Mouse (Mus musculus) heart, postnatal 10 days (tissue): ENCODE measurements around the gene Rbm20. TPM values are rescaled to one million over a fixed set of nuclear protein-coding genes. Genes with fewer than 3 reads are reported as not detected.

ENCODE experiments used
- DNase-seq, 2 experiments: peaks; one replicate each; pipeline ENCODE4 v3.0.0; 2021
- intact Hi-C: fragments of 180-260 bp; cut with DNase I; formaldehyde crosslinking; loops from one replicate; pipeline ENCODE4 v1.15.1; 2025
- total RNA-seq, 2 experiments: library from RNA; stranded (reverse); gene quantifications; 2 replicates each; pipeline ENCODE4 v1.2.3; 2021

The Rbm20 gene
- total RNA-seq, 2 experiments from 2014 or later, result 257 to 294 TPM

DNA sequence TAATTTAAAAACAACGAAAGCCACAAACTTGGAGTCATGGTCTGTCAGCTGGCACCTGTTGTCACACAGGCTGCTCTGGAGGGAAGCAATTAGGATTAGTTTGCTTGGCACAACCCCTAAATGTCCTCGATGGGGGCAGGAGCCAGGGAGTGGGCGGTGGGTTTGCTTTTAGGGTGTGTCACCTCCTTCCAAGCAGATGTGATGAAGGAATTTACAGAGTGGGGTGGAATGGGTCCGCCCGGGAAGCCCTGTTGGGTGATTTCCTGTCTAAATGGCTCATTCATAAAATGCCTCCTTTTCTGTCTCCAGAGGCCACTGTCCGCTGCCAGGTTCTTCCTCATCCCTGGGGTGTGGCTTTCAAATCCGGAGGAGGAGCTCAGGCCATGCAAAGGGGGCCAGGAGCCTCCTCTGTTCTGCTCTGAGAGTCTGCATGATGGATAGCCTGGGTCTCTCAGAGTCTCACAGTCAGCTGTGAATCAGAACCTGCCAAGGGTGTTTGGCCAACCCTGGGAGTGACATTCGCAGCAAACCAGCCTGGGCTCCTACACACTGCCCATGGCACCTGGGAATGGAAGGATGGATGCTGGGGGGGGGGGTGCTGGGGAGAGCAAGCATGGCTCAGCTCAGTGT lies 34.3 kb downstream of the Rbm20 start:
- intact Hi-C loops, result loop anchor here (5.0 kb wide), 1 partner anchor 34 kb away; the partner anchor contains the start of gene Rbm20
- peak in 1 of 2 experiments; percentile 56 for DNase-seq

- DNase-seq, result peak; percentile 51 to 68
- intact Hi-C loops, result loop anchor here (5.0 kb wide), 1 partner anchor 35 kb away; the partner anchor contains the start of gene Rbm20
Observed at GRCm38 (mm10) chr19:53712297-53713025, 35.4 kb downstream of the Rbm20 start.

DNA sequence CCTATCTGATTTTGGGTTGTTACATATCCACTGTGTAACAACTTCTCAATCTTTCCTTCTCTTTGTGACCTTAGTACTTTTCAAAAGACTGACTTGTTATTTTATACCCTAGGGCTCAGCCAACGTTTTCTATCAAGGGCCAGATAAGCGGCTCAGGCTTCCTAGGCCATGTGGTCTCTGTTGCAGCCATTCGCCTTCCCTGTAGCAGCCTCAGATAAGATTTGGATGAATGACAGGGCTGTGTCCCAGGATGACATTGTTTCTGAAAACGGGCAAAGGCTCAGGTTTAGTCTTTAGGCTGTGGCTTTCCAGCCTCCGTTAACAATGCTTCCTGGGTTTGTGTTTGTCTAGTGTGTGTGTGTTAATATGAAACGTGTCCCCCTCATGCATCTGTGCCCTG lies 36.3 kb downstream of the Rbm20 start:
- intact Hi-C loops, result loop anchor here (5.0 kb wide), 1 partner anchor 36 kb away; the partner anchor contains the start of gene Rbm20
- peak; percentile 75 to 83 for DNase-seq

GRCm38 (mm10) chr19:53716469-53716868 lies 39.4 kb downstream of the Rbm20 start:
- peak; percentile 58 to 80 for DNase-seq
- intact Hi-C loops, result no loop called here

DNA sequence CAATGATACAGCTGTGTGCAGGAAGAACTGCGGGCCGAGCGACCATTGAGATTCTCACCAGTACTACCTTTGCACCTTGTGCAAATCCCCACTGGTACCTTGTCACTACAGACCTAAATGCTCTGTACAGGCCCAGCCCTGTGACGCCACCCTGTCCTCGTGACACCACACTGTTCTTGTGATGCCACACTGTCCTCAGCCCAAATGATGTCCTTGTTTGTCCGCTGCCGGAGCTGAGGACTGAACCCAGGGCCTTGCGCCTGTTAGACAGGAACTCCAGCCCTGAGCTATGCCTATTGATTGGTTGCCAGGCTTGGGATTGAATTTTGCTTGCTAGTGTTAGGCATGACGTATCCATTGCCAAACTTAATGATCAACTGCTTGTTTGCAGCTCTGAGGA lies 40.3 kb downstream of the Rbm20 start:
- intact Hi-C loops, result no loop called here

GRCm38 (mm10) chr19:53722186-53722585 lies 45.1 kb downstream of the Rbm20 start:
- DNase-seq, result no peak
- intact Hi-C loops, result no loop called here

More for the DNA sequence above, 40.3 kb downstream of the Rbm20 start:
- no peak for DNase-seq

DNA sequence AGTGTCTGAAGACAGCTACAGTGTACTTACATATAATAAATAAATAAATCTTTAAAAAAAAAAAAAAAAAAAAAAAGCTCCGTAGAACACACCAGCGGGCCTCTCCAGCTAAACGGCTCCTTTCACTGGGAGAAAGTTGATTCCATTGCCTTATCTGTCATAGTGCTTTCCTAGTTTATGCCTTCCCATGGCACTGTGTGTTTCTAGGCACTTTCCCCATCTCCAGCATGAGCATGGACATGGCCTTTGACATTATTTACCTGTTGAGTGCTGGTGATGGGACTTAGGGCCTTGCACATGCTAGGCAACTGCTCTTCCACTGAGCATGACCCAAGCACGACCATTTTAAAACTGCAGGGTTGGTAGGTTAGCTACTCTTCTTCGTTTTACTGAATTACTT lies 46.9 kb downstream of the Rbm20 start:
- intact Hi-C loops, result no loop called here
- DNase-seq, result no peak

- intact Hi-C loops, result no loop called here
- DNase-seq, result peak in 1 of 2 experiments; percentile 68
Observed at GRCm38 (mm10) chr19:53726340-53726739, 49.2 kb downstream of the Rbm20 start.

- intact Hi-C loops, result no loop called here
- no peak for DNase-seq
Observed at GRCm38 (mm10) chr19:53726755-53727154, 49.6 kb downstream of the Rbm20 start.

GRCm38 (mm10) chr19:53727277-53727676 lies 50.2 kb downstream of the Rbm20 start:
- intact Hi-C loops, result no loop called here
- no peak for DNase-seq

DNA sequence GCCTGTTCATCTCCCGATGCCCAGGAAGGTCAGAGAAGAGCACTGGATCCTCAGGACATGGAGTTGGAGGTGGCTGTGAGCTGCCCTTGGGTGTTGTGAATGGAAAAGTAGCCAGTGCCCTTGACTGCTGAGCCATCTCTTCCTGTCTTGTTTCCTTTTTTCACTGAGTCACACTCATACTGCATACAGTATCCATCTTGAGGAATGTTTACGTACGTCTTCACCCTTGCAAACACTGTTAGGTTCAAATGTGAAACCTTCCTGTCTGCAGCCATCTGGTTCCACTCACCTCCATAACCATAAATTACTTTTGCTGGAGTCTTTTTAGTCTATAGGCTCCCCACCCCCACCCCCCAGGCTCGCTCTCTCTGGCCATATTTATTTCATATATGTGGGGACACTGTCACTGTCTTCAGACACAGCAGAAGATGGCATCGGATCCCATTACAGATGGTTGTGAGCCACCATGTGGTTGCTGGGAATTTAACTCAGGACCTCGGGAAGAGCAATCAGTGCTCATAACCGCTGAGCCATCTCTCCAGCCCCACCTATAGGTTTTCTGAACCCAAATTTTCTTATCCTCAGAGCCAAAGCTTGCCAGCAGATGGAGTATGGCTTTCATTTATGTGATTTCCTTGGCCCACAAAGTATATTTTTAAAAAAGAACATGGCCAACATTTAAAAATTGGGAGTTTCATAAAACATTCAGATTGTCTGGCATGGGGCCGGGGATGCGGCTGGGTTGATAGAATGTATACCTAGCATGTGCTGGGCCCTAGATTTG lies 51.0 kb downstream of the Rbm20 start:
- intact Hi-C loops, result no loop called here
- DNase-seq, result no peak

DNA sequence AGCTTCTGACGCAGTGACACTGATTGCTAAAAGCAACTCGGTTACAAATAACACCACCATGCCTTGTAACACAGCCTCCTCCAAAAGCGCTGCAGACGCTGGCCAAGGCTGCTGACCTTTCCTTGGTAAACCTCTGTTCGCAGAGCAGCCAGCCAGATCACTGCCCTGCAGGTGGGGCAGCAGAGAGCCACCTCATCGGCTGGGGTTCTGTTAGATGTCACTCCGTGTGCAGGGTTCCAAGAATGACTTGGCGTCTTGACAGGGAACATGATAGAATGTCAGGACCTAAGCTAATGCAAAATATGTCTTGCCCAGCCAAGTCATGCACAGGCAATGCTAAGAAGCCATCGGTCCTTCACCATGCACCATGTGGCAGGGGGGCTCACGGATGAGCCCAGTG lies 52.8 kb downstream of the Rbm20 start:
- intact Hi-C loops, result no loop called here
- peak; percentile 79 to 89 for DNase-seq

DNA sequence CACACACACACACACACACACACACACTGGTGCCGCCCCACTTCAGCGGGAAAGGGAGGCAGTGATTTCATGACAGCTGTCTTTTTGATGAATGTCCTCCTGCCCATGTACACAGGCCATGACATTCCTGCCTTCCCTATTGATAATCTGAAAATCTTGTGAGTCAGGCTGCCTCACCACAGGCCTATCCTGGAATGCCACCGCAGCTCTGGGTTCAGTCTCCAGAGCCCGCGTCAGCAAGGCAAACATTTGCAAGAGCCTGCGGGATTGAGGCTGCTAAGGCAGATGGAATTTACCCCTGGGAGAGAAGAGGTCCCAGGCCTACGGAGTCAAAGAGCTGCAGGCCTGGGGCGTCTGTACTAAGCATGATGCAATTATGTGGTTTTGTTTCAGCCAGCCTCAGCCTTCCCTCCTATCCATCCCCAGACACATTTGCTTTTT lies 54.7 kb downstream of the Rbm20 start:
- DNase-seq, result no peak
- intact Hi-C loops, result no loop called here

DNA sequence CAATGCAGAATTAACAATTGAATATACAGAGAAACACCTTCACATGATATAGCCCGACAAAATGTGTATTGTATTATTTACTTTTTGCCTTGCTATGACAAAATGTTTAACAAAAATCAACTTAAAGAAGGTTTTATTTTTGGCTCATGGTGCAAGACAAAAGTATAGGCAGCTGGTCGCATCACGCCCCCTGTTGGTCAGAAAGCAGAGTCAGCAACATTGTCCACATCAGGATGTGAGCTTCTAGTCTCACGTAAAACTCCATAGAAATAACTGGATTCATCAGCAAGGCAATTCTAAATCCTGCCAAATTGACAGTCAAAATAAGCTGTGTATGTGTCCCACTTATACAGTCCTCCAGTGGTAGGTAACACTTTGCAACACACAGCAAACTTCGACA lies 57.7 kb downstream of the Rbm20 start:
- intact Hi-C loops, result loop anchor here (2.0 kb wide), 1 partner anchor 86 kb away; no protein-coding TSS in a partner anchor
- DNase-seq, result no peak

GRCm38 (mm10) chr19:53738701-53739131 lies 61.6 kb downstream of the Rbm20 start:
- intact Hi-C loops, result no loop called here
- DNase-seq, result no peak

GRCm38 (mm10) chr19:53739570-53740266 lies 62.6 kb downstream of the Rbm20 start:
- DNase-seq, result no peak
- intact Hi-C loops, result no loop called here

DNA sequence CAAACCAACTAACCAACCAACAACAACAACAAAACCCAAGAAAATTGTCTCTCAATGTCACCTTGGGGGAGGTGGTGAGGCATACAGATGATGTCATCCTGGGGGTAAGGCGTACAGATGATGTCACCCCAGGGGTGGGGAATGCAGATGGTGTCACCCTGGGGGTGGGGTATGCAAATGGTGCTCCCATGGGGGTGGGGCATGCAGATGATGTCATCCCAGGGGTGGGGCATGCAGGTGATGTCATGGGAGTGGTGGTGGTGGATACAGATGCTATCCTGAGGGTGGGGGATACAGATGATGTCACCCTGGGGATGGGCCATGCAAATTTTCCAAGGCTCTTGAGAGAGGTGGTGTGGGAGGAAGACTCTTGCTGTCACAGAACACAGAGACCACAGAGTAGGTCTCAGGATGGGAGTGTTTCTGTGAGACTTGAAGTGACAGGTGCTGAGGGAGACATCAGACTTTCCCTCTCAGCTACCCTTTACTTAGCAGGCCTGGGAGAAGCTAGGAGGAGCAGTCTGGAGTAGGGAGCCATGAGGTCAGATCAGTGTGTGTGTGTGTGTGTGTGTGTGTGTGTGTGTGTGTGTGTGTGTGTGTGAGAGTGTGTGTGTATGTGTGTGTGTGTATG lies 63.8 kb downstream of the Rbm20 start:
- intact Hi-C loops, result no loop called here
- DNase-seq, result no peak

DNA sequence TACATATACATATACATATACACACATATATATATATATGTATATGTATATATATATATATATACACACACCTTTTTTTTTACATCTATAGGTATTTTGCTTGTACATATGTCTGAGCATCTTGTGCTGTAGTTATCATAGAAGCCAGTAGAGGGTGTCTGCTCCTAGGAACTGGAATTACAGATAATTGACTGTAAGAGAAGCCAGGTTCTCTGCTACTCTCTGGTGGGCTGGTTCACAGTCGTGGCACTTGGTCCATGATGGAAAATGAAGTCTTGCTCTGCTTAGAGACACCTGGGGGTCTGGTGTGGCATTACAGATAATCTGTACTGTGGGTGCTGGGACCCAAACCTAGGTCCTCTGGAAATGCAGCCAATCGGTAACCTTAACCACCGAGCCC lies 64.8 kb downstream of the Rbm20 start:
- DNase-seq, result no peak
- intact Hi-C loops, result no loop called here

DNA sequence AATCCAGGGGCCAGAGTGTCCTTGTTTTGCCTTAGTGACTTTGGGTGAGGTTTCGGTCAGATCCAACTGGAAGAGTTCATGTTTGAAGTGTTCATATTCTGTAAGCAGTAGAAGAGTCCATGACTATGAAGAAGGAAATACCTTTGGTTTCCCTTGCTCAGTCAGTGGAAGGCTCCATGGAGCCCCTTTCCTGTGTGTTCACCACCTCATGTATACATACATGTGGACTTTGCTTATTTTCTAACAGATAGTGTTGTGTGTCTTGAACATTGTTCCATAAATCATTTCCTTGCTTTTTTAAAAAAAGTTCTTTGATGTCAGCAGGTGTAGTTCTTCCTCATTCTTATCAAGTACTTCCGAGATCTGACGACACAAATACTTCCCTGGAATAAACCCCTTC lies 68.2 kb downstream of the Rbm20 start:
- intact Hi-C loops, result no loop called here
- DNase-seq, result no peak

- no peak for DNase-seq
- intact Hi-C loops, result no loop called here
Observed at GRCm38 (mm10) chr19:53746116-53746515, 69.0 kb downstream of the Rbm20 start.
